Mouse (Mus musculus): Measurements from ENCODE around the gene Art1.

GRCm38 (mm10) chr7:102104126-102104525 lies 2.6 kb downstream of the Art1 start:
- TF ChIP-seq POLR2A (IDR thresholded peaks at IDR 0.05; ENCODE audit: insufficient read depth, low read length): no peak
- TF ChIP-seq CTCF (IDR thresholded peaks at IDR 0.05; ENCODE audit: low read depth, low read length): no peak
- TF ChIP-seq EP300 (IDR thresholded peaks at IDR 0.05; ENCODE audit: insufficient read depth, low read depth, low read length): no peak

Measured in ES-Bruce4 (cell line).